Mouse (Mus musculus): Measurements from ENCODE around the gene Igsf3. TPM values are rescaled to one million over a fixed set of nuclear protein-coding genes. Genes with fewer than 3 reads are reported as not detected.

The Igsf3 gene
- polyA plus RNA-seq, 1 experiment from 2014 or later: 19.3 TPM

DNA sequence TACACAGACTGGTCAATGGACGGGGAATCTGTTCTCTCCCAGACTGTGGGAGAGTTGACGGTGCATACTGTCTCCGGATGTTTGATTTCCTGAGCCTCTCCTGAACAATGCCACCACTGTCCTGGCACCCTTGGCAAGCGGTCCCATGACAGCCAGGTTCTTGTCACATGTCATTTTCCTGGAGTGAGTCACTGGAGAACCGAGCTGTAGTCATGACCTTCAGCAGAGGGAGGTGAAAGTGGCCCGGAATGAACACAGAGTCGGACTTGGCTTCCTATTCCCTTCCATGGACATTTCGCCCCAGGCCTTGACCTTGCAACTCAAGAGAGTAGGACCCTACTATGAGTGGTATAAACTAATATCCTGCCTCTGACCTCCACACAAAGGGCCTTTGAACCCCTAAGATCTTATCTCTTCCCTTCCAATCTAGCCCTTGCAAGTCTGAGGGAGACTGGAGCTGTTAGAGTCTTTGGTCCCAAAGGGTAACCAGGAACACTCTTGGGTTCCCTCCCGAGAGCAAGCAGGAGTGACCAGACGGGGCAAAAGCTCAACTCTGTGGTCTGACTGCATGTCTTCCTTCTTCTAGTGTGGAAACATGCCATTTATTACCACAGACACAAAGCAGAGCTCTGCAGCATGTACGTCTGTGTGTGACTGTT lies 123.6 kb downstream of the Igsf3 start:
- DNase-seq (ENCODE audit: low spot score): no peak
- no peak overlapping the region for H3K9ac ChIP-seq (ENCODE audit: low read length)
- H3K27me3 ChIP-seq (ENCODE audit: control insufficient read depth, insufficient read depth, low read length): no peaks in the 10 kb centered on the region
- H3K4me1 ChIP-seq (replicated peaks; ENCODE audit: control insufficient read depth, insufficient read depth, low read length): no peaks in the 10 kb centered on the region
- WGBS: 83% methylated on average over 11 of the region's 11 CpGs
- H3K9me3 ChIP-seq (ENCODE audit: control insufficient read depth, low read length): no peaks in the 10 kb centered on the region
- H3K27ac ChIP-seq (ENCODE audit: low read depth, low read length): no peak overlapping the region
- H3K36me3 ChIP-seq (ENCODE audit: control insufficient read depth, insufficient read depth, low read length): no peaks in the 10 kb centered on the region
- no peak overlapping the region for H3K4me3 ChIP-seq (ENCODE audit: low read depth, low read length)
- no peak for ATAC-seq (replicated peaks; ENCODE audit: low FRiP score)
- no peak overlapping the region for H3K4me2 ChIP-seq (ENCODE audit: low read depth, low read length, severe bottlenecking)

DNA sequence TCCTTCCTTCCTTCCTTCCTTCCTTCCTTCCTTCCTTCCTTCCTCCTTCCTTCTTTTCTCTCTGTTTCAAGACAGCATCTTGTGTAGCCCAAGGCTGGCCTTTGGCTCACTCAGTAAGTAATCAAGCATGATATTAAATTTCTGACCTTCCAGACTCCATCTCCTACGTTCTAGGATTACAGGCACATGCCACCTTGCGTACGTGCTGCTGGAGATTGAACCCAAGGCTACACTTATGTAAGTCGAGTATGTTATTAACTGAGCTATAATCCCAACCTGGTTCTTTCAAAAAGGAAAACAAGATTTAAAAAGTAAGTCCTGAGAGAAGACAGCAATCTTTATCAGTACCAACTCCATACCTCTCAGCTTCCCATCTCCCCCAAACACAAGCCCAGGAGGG lies 124.7 kb downstream of the Igsf3 start:
- Histone ChIP-seq H3K27ac (ENCODE audit: low read depth, low read length) (no peak overlapping the region), H3K9ac (ENCODE audit: low read length) (no peak overlapping the region), H3K27me3 (ENCODE audit: control insufficient read depth, insufficient read depth, low read length) (no peaks in the 10 kb centered on the region), H3K4me3 (ENCODE audit: low read depth, low read length) (no peak overlapping the region), H3K36me3 (ENCODE audit: control insufficient read depth, insufficient read depth, low read length) (no peaks in the 10 kb centered on the region), H3K4me1 (replicated peaks; ENCODE audit: control insufficient read depth, insufficient read depth, low read length) (no peaks in the 10 kb centered on the region), H3K9me3 (ENCODE audit: control insufficient read depth, low read length) (no peaks in the 10 kb centered on the region), H3K4me2 (ENCODE audit: low read depth, low read length, severe bottlenecking) (no peak overlapping the region)
- 74% methylated on average over 4 of the region's 4 CpGs for WGBS
- DNase-seq (ENCODE audit: low spot score) (no peak), ATAC-seq (replicated peaks; ENCODE audit: low FRiP score) (no peak)

DNA sequence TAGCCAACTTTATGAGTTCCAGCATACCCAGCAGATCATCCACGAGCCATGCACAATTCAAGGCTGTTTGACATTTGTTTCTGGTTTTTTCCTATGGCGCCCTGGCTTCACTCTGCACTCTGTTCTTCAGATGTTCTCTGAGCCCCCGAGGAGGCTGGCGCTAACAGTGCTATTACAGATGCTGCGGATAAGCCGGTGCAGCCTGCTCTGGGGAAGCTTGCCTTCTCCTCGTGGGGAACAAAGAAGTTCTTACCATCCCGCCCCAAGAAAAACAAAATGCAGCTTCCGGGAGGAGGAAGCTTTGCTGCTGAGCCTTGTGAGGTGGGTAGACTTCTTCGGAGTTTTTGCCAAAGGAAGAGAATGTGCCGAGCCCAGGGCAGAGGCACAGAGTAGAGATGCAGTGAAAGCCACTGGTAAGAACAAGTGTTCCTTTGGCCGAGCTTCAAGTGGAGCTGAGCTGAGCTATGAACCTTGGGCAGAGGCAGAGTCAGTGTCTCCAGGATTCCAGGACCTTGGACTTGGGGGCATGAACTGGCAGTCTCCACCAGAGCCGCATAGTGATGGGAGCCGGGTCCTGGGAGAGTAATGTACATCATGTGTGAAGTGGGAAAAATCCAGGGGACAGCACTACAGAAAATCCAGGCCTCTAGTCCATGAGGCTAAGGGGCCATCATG lies 125.3 kb downstream of the Igsf3 start:
- no peak for DNase-seq (ENCODE audit: low spot score)
- no peak overlapping the region for H3K27ac ChIP-seq (ENCODE audit: low read depth, low read length)

DNA sequence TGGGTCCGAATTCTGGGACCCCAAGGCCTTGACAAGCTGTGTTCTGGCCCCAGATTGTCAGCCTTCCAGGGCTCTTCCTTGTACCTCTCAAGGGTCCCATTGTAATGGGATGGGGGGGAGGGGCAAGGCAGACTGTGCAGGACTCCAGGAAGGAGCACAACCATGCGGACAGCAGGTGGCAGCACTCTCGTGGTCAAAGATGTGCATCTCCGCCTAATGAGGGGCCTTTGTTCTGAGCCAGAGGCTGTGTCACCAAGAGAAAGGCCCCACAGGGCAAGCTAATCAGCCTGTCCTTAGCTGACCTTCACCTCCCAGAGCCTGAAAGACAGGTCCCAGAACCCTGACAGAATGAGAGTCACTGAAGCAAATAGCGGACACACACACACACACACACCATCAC lies 129.3 kb downstream of the Igsf3 start:
- no peaks in the 10 kb centered on the region for H3K9me3 ChIP-seq (ENCODE audit: control insufficient read depth, low read length)

More for the DNA sequence above, 125.3 kb downstream of the Igsf3 start:
- WGBS: 40% methylated on average over 14 of the region's 14 CpGs
- no peaks in the 10 kb centered on the region for H3K9me3 ChIP-seq (ENCODE audit: control insufficient read depth, low read length)
- no peak overlapping the region for H3K4me3 ChIP-seq (ENCODE audit: low read depth, low read length)
- H3K4me2 ChIP-seq (ENCODE audit: low read depth, low read length, severe bottlenecking): no peak overlapping the region
- no peaks in the 10 kb centered on the region for H3K36me3 ChIP-seq (ENCODE audit: control insufficient read depth, insufficient read depth, low read length)
- ATAC-seq (replicated peaks; ENCODE audit: low FRiP score): no peak
- no peak overlapping the region for H3K9ac ChIP-seq (ENCODE audit: low read length)
- H3K27me3 ChIP-seq (ENCODE audit: control insufficient read depth, insufficient read depth, low read length): no peaks in the 10 kb centered on the region
- H3K4me1 ChIP-seq (replicated peaks; ENCODE audit: control insufficient read depth, insufficient read depth, low read length): no peaks in the 10 kb centered on the region

DNA sequence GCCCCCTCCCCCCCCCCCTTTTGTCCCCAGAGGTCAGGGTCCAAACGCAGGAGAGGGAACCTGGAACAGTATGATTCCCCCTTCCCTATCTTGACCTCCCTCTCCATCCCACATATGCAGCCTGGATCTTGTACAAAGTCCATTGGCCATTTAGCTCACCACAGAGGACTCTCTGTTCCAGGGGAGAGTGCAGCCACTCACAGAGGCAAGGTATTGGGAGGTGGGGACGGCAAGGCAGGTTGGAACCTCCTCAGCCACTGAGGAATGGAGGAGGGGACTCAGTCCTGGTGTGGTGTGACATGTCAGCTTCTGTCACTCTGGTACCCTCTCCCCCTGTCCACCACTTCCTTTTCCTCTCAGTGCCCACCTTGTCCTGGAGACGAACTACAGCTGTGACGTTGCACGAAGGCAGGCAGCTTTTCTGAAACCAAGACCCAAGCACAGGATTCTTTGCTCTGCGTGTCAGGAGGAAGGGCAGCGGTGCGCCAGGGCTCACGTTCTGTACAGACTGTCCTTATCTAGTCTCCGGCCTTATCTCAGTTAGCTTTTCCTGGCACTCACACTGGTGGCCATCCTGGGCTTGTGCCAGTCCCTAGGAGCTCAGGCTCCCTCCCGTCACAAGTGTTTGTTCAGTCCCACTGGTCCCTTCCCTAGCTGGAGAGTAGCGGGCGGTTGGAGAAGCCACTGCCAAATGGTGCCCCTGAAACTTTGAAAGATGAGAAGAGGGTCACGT lies 130.3 kb downstream of the Igsf3 start:
- no peaks in the 10 kb centered on the region for H3K27me3 ChIP-seq (ENCODE audit: control insufficient read depth, insufficient read depth, low read length)
- H3K27ac ChIP-seq (ENCODE audit: low read depth, low read length): no peak overlapping the region
- no peak overlapping the region for H3K9ac ChIP-seq (ENCODE audit: low read length)
- DNase-seq (ENCODE audit: low spot score): no peak
- no peaks in the 10 kb centered on the region for H3K9me3 ChIP-seq (ENCODE audit: control insufficient read depth, low read length)
- no peaks in the 10 kb centered on the region for H3K4me1 ChIP-seq (replicated peaks; ENCODE audit: control insufficient read depth, insufficient read depth, low read length)
- H3K4me3 ChIP-seq (ENCODE audit: low read depth, low read length): no peak overlapping the region
- 73% methylated on average over 14 of the region's 14 CpGs for WGBS
- H3K4me2 ChIP-seq (ENCODE audit: low read depth, low read length, severe bottlenecking): no peak overlapping the region
- no peaks in the 10 kb centered on the region for H3K36me3 ChIP-seq (ENCODE audit: control insufficient read depth, insufficient read depth, low read length)
- ATAC-seq (replicated peaks; ENCODE audit: low FRiP score): no peak

More for the DNA sequence above, 129.3 kb downstream of the Igsf3 start:
- Histone ChIP-seq H3K9ac (ENCODE audit: low read length) (0 out of 2 replicates have a peak overlapping the region, but pooled peaks have one; percentile 20), H3K27me3 (ENCODE audit: control insufficient read depth, insufficient read depth, low read length) (no peaks in the 10 kb centered on the region), H3K27ac (ENCODE audit: low read depth, low read length) (no peak overlapping the region), H3K4me1 (replicated peaks; ENCODE audit: control insufficient read depth, insufficient read depth, low read length) (no peaks in the 10 kb centered on the region), H3K4me2 (ENCODE audit: low read depth, low read length, severe bottlenecking) (no peak overlapping the region), H3K36me3 (ENCODE audit: control insufficient read depth, insufficient read depth, low read length) (no peaks in the 10 kb centered on the region), H3K4me3 (ENCODE audit: low read depth, low read length) (no peak overlapping the region)
- ATAC-seq (replicated peaks; ENCODE audit: low FRiP score): peak; percentile 92
- DNase-seq (ENCODE audit: low spot score): peak; percentile 92
- 23% methylated on average over 5 of the region's 5 CpGs for WGBS

DNA sequence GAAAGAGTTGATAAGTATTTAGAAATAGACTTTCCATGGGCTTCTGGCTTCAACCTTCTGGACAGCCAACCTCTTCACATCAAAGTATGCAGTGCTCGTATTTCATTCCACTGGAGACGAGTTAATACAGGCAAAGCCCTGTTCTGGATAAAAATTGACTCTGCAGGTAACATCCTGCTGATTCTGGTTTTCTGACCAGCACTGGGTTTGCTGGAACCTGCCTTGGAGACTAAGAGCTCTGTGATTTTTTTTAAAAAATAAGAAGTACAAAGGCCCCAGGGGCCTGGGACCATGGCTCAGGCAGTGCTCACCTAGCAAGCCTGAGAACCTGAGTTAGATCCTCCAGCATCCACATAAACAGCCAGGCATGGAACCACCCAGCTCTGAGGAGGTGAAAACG lies 130.9 kb downstream of the Igsf3 start:
- no peaks in the 10 kb centered on the region for H3K9me3 ChIP-seq (ENCODE audit: control insufficient read depth, low read length)
- H3K27me3 ChIP-seq (ENCODE audit: control insufficient read depth, insufficient read depth, low read length): no peaks in the 10 kb centered on the region
- H3K36me3 ChIP-seq (ENCODE audit: control insufficient read depth, insufficient read depth, low read length): no peaks in the 10 kb centered on the region
- ATAC-seq (replicated peaks; ENCODE audit: low FRiP score) (no peak), DNase-seq (ENCODE audit: low spot score) (no peak)
- no peaks in the 10 kb centered on the region for H3K4me1 ChIP-seq (replicated peaks; ENCODE audit: control insufficient read depth, insufficient read depth, low read length)
- no peak overlapping the region for H3K9ac ChIP-seq (ENCODE audit: low read length)
- no peak overlapping the region for H3K27ac ChIP-seq (ENCODE audit: low read depth, low read length)
- H3K4me2 ChIP-seq (ENCODE audit: low read depth, low read length, severe bottlenecking): no peak overlapping the region
- no peak overlapping the region for H3K4me3 ChIP-seq (ENCODE audit: low read depth, low read length)
- 70% methylated on average over 3 of the region's 3 CpGs for WGBS

DNA sequence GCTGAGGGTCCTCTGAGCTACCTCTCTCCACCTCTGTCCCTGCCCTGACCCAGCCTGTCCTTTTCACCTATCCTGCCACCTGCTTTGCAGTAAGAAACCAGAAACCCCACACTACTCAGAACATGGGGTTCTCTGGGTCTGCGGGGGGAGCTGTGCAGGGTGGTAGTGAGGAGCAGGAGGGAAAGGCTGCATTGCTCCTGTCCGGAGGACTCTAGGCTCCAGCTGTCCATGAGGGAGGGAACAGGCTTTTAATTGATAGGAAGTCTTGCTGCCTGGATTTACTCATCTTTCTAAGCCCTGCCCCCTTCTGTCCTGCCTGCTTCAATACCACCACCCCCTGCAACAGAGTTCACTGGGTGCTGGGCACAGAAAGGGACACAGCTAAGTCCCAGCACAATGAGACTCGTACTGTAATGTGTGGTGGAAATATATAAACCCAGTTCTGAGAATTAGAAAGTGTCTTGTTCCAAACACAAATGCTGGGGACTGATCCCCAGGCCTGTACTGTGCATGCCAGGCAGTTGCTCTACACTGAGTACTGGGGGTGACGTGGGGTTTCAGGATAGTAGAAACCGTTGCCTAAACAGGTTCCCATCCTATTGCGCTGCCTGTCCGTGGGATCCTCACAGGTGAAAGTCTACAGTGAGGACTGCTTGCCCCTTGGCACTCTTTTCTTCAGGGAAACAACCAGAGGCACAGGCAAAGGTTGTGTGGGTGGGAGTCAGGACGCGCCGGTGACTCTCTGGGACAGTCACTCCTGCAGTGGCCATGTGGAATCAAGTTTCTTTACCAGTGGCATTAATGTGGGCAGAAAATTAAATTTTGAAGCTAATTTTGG lies 133.0 kb downstream of the Igsf3 start:
- Histone ChIP-seq H3K4me3 (ENCODE audit: low read depth, low read length) (no peak overlapping the region), H3K4me2 (ENCODE audit: low read depth, low read length, severe bottlenecking) (no peak overlapping the region), H3K9me3 (ENCODE audit: control insufficient read depth, low read length) (no peaks in the 10 kb centered on the region), H3K9ac (ENCODE audit: low read length) (no peak overlapping the region), H3K36me3 (ENCODE audit: control insufficient read depth, insufficient read depth, low read length) (no peaks in the 10 kb centered on the region), H3K4me1 (replicated peaks; ENCODE audit: control insufficient read depth, insufficient read depth, low read length) (no peaks in the 10 kb centered on the region), H3K27me3 (ENCODE audit: control insufficient read depth, insufficient read depth, low read length) (no peaks in the 10 kb centered on the region), H3K27ac (ENCODE audit: low read depth, low read length) (no peak overlapping the region)
- DNase-seq (ENCODE audit: low spot score) (no peak), ATAC-seq (replicated peaks; ENCODE audit: low FRiP score) (no peak)
- 88% methylated on average over 10 of the region's 10 CpGs for WGBS

DNA sequence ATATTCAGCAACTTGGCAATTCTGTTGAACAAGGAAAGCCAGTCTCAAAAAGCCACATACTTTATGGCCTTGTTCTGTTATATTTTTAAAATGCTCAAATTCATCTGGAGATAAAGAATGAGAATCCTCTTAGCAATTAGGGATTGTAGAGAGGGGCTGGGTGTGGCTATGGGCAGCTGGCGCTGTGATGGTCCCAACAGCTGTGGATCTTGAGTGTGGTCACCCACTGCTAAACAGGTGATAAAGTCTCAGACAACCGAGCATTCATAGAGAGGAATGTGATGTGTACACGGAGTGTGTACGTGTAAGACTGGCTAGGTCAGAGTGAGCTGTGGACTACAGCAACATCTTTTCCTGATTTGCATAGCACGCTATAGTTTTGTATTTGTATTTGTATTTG lies 133.7 kb downstream of the Igsf3 start:
- H3K9ac ChIP-seq (ENCODE audit: low read length): no peak overlapping the region
- H3K4me2 ChIP-seq (ENCODE audit: low read depth, low read length, severe bottlenecking): no peak overlapping the region
- H3K36me3 ChIP-seq (ENCODE audit: control insufficient read depth, insufficient read depth, low read length): no peaks in the 10 kb centered on the region
- no peaks in the 10 kb centered on the region for H3K27me3 ChIP-seq (ENCODE audit: control insufficient read depth, insufficient read depth, low read length)
- ATAC-seq (replicated peaks; ENCODE audit: low FRiP score): no peak
- H3K27ac ChIP-seq (ENCODE audit: low read depth, low read length): no peak overlapping the region
- 91% methylated on average over 5 of the region's 5 CpGs for WGBS
- H3K9me3 ChIP-seq (ENCODE audit: control insufficient read depth, low read length): no peaks in the 10 kb centered on the region
- DNase-seq (ENCODE audit: low spot score): no peak
- H3K4me3 ChIP-seq (ENCODE audit: low read depth, low read length): no peak overlapping the region
- H3K4me1 ChIP-seq (replicated peaks; ENCODE audit: control insufficient read depth, insufficient read depth, low read length): no peaks in the 10 kb centered on the region

All from forebrain, embryonic 11.5 days (tissue).